Mouse (Mus musculus) E14TG2a.4 (cell line): ENCODE data around the gene Tnrc6b.

Experiments used
- H3K27me3 ChIP-seq: 2 replicates; pipeline ENCODE4 v1.6.1; 2014; ENCODE audit warnings: low read length, control low read depth; ENCODE audit not compliant: insufficient read depth
- H3K36me3 ChIP-seq: 2 replicates; pipeline ENCODE4 v1.6.1; 2014; ENCODE audit warnings: low read length, control low read depth; ENCODE audit not compliant: insufficient read depth
- H3K4me1 ChIP-seq: replicated peaks from 2 replicates; pipeline ENCODE4 v1.6.1; 2014; ENCODE audit warnings: low read depth, low read length, control low read depth
- H3K4me3 ChIP-seq: replicated peaks from 2 replicates; pipeline ENCODE4 v1.5.1; 2014; ENCODE audit warnings: mild to moderate bottlenecking, low read length
- H3K9me3 ChIP-seq: 2 replicates; pipeline ENCODE4 v1.6.1; 2014; ENCODE audit warnings: low read length, control low read depth
- CTCF ChIP-seq: conservative IDR thresholded peaks from 2 replicates; pipeline ENCODE4 v1.5.1; 2014; ENCODE audit warnings: low read length
- NANOG ChIP-seq: IDR thresholded peaks from 2 replicates; pipeline ENCODE4 v1.6.1; 2014; ENCODE audit warnings: borderline replicate concordance, low read length, mixed read lengths
- POU5F1 ChIP-seq: IDR thresholded peaks from 2 replicates; pipeline ENCODE4 v1.6.1; 2014; ENCODE audit warnings: low read length, borderline replicate concordance

The Tnrc6b gene

DNA sequence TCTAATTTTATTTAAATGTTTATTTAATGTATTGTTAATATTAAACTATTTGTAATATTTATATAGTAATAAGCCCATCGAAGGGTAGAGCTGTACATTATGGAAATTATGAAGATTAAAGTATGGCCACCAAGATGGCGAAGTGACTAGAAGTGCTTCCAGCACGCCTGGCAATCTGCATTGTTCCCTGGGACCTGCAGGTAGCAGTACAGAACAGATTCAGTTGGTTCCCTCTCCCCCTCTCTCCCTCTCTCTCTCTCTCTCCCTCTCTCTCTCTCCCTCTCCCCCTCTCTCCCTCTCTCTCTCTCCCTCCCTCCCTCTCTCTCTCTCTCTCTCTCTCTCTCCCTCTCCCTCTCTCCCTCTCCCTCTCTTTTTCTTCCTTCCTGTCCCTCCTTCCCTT, 199.1 kb downstream of the Tnrc6b start:
- Histone ChIP-seq H3K4me3 (no peak overlapping the region), H3K9me3 (no peaks in the 10 kb centered on the region), H3K36me3 (peaks cover 63% of the 10 kb centered on the region), H3K4me1 (peaks cover 18% of the 10 kb centered on the region), H3K27me3 (no peaks in the 10 kb centered on the region)
- TF ChIP-seq POU5F1, result no peak
- no peak for TF ChIP-seq NANOG
- TF ChIP-seq CTCF, result no peak

- Histone ChIP-seq H3K9me3 (no peaks in the 10 kb centered on the region), H3K27me3 (no peaks in the 10 kb centered on the region), H3K4me3 (no peak overlapping the region), H3K4me1 (peaks cover 18% of the 10 kb centered on the region), H3K36me3 (peaks cover 58% of the 10 kb centered on the region)
- no peak for TF ChIP-seq POU5F1
- TF ChIP-seq NANOG, result no peak
- TF ChIP-seq CTCF, result no peak
Measured at GRCm38 (mm10) chr15:80910790-80911531, 199.8 kb downstream of the Tnrc6b start.

GRCm38 (mm10) chr15:80912175-80912574, 201.1 kb downstream of the Tnrc6b start:
- Histone ChIP-seq H3K4me1 (peaks cover 10% of the 10 kb centered on the region), H3K9me3 (no peaks in the 10 kb centered on the region), H3K4me3 (no peak overlapping the region), H3K36me3 (peaks cover 64% of the 10 kb centered on the region), H3K27me3 (no peaks in the 10 kb centered on the region)
- no peak for TF ChIP-seq POU5F1
- no peak for TF ChIP-seq CTCF
- no peak for TF ChIP-seq NANOG

DNA sequence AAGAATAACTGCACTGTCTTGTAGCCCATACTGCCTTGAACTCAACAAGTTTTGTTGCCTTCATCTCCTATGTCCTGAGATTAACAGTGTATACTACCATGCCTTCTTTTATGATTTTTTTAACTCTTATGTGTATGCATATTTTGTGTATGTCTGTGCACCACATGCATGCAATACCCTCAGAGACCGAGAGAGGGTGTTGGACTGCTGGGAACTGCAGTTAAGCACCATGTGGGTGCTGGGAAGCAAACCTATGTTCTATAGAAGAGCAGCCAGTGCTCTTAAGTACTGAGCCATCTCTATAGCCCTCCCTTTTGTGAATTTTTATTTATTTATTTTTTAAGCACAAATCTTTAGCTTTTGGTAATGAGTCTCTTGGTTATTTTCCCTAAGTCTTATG, 202.7 kb downstream of the Tnrc6b start:
- no peak for TF ChIP-seq NANOG
- TF ChIP-seq CTCF, result peak; percentile 64
- Histone ChIP-seq H3K36me3 (peaks cover 73% of the 10 kb centered on the region), H3K27me3 (no peaks in the 10 kb centered on the region), H3K4me1 (no peaks in the 10 kb centered on the region), H3K4me3 (no peak overlapping the region), H3K9me3 (no peaks in the 10 kb centered on the region)

DNA sequence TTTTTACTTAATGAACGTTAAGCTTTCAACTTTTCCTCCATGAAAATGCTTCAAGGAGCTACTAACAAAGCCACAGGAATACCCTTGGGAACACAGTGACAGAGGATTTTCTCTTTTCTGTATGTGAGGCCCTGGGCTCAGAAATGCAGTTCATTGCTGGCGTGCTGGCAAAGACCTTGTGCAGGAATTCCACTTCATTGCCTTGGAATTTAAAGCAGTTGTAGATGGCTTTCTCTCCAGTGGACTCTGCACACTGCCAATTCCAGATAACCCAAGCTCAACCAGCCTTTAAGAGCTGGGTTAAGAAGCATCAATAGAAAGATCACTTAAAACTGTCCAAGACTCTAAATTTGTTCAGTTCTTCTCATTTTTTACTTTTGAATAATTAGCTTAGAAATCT, 204.7 kb downstream of the Tnrc6b start:
- peaks cover 9% of the 10 kb centered on the region for H3K4me1 ChIP-seq
- no peak overlapping the region for H3K4me3 ChIP-seq
- peaks cover 86% of the 10 kb centered on the region for H3K36me3 ChIP-seq
- H3K27me3 ChIP-seq, result no peaks in the 10 kb centered on the region
- no peaks in the 10 kb centered on the region for H3K9me3 ChIP-seq
- TF ChIP-seq CTCF (no peak), NANOG (no peak), POU5F1 (no peak)

DNA sequence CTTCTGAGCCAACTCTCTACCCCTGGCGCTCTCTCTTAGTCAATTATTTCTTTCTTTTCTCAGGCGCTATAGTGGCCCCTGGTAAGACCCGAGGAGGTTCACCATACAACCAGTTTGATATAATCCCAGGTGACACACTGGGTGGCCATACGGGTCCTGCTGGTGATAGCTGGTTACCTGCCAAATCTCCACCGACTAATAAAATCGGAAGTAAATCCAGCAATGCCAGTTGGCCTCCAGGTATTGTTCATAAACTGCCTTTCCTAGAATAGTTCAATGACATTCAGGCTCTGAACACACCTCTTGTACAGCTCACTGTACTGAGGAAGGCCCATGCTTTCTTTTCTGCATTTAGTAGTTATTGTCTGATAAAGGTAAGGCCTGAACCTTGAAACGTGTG, 205.5 kb downstream of the Tnrc6b start:
- Histone ChIP-seq H3K9me3 (no peaks in the 10 kb centered on the region), H3K4me1 (peaks cover 16% of the 10 kb centered on the region), H3K27me3 (no peaks in the 10 kb centered on the region), H3K36me3 (peaks cover 85% of the 10 kb centered on the region), H3K4me3 (no peak overlapping the region)
- TF ChIP-seq CTCF, result no peak
- TF ChIP-seq NANOG, result no peak
- TF ChIP-seq POU5F1, result no peak

DNA sequence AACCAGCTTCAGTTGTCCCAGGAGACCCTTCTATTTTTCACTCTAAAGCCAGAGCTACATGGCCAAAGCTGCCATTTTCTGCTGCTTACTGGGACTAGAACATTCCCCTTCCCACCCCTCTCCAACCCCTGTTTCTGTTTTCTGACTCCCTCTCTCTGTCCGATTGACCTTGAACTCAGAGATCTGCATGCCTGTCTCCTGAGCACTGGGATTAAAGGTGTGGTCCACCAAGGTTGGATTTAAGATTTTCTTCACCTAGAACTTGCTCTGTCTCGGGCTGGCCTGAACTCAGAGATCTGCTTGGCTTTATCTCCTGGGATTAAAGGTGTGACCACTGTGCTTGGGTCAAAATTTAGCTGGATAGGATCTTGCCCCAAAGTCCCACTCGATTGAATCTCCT, 209.2 kb downstream of the Tnrc6b start:
- no peaks in the 10 kb centered on the region for H3K27me3 ChIP-seq
- TF ChIP-seq POU5F1, result no peak
- TF ChIP-seq CTCF, result no peak
- no peak for TF ChIP-seq NANOG
- peaks cover 76% of the 10 kb centered on the region for H3K36me3 ChIP-seq
- peaks cover 37% of the 10 kb centered on the region for H3K4me1 ChIP-seq
- H3K4me3 ChIP-seq, result no peak overlapping the region
- no peaks in the 10 kb centered on the region for H3K9me3 ChIP-seq

- no peak overlapping the region for H3K4me3 ChIP-seq
- H3K9me3 ChIP-seq, result no peaks in the 10 kb centered on the region
- H3K27me3 ChIP-seq, result no peaks in the 10 kb centered on the region
- peaks cover 72% of the 10 kb centered on the region for H3K36me3 ChIP-seq
- H3K4me1 ChIP-seq, result peaks cover 37% of the 10 kb centered on the region
- no peak for TF ChIP-seq CTCF
Measured at GRCm38 (mm10) chr15:80921781-80922180, 210.7 kb downstream of the Tnrc6b start.

- Histone ChIP-seq H3K4me1 (peaks cover 55% of the 10 kb centered on the region), H3K27me3 (no peaks in the 10 kb centered on the region), H3K9me3 (no peaks in the 10 kb centered on the region), H3K4me3 (no peak overlapping the region), H3K36me3 (peaks cover 61% of the 10 kb centered on the region)
- TF ChIP-seq POU5F1 (no peak), NANOG (no peak), CTCF (no peak)
Measured at GRCm38 (mm10) chr15:80924211-80924610, 213.1 kb downstream of the Tnrc6b start.
